Mouse (Mus musculus) bone marrow macrophage, adult 2 months (primary cell): ENCODE data around the gene Ccdc93.

Experiments
- CTCF ChIP-seq: IDR thresholded peaks from 2 replicates; pipeline ENCODE4 v1.5.1; 2012; ENCODE audit warnings: low read depth, mild to moderate bottlenecking, low read length, moderate library complexity
- POLR2A ChIP-seq: IDR thresholded peaks from 2 replicates; pipeline ENCODE4 v1.6.1; 2012; ENCODE audit warnings: mild to moderate bottlenecking, low read depth, low read length, borderline replicate concordance

DNA sequence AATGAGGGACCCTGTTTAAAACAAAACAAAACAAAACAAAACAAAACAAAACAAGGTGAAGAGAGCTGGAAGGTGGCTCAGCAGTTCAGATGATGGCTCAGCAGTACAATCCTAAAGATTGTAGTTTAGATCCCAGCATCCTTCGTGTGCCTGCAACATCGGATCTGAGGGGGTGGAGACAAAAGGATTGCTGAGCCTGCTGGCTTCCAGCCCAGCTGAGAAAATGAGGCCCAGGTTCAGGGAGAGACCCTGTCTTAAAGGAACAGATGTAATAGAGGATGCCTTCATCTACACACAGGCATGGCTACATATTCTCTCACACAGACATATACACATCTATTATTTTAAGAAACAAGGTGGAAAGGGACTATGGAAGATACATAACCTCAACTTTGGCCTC is 80.3 kb downstream of the Ccdc93 start:
- TF ChIP-seq CTCF = no peak
- no peak for TF ChIP-seq POLR2A
